Mouse (Mus musculus): ENCODE measurements around the gene Arhgef7. TPM values are rescaled to one million over a fixed set of nuclear protein-coding genes. Genes with fewer than 3 reads are reported as not detected.

Gene Arhgef7
- polyA plus RNA-seq, 1 experiment from 2014 or later: 53.0 TPM

DNA sequence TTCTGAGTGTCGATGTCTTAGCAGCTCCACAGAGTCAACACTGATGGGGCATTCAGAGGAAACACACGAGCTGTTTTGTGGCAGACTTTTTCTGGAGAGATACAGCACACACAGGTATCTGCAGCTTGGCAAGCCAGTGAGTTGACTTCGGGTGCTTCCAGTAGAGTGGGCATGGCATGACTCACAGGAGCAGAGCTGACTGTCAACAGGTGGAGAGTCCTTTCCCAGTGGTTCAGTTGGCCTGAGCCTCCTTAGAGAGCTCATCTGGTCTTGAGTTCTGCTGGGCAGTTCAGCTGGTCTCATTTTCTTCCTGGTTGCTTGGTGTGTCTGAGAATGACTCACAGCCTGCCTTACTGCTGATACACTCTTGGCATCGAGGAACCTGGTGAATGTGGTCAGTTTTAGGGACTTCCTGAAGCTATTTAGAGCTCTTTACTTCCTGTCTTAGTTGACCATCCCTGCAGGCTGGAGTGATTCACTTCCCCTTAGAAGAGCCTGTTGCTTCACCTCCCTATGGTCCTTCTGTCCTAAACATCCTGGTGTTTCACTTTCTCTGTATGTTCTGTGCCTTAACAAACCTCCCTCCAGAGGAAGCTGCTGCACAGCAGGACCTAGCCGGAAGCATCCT lies 39.8 kb downstream of the Arhgef7 start:
- Histone ChIP-seq H3K36me3 (peaks cover 32% of the 10 kb centered on the region; the same call in 1 of the 2 replicates), H3K4me1 (replicated peaks) (no peaks in the 10 kb centered on the region), H3K4me2 (no peak overlapping the region), H3K4me3 (replicated peaks) (no peak overlapping the region), H3K27me3 (no peaks in the 10 kb centered on the region), H3K9me3 (no peaks in the 10 kb centered on the region), H3K27ac (no peak overlapping the region), H3K9ac (replicated peaks) (no peak overlapping the region)
- no peak for ATAC-seq (ENCODE audit: insufficient number of reproducible peaks, insufficient read depth, low FRiP score, low TSS enrichment, low read depth)
- 92% methylated on average over 5 of the region's 5 CpGs for WGBS

DNA sequence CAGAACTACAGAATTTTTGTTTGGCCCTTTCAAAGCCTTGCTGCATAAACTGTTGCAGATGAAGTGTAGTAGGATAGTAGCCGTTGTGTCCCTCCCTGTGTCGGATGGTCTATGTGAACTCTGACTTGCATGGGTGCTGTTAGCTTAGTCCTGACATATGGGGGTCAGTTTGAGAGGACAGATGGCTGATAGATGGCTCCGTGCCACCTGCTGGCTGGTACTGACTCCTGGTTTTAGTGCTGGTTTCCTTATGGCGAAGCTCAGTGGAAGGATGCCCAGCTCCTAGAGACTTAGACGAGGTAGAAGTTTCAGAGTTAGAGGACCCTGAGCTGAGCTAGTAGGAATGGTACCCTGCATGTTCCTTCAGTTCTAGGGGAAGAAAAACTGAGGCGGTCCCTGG lies 42.5 kb downstream of the Arhgef7 start:
- 92% methylated on average over 6 of the region's 6 CpGs for WGBS
- Histone ChIP-seq H3K27me3 (no peaks in the 10 kb centered on the region), H3K4me1 (replicated peaks) (peaks cover 11% of the 10 kb centered on the region), H3K9ac (replicated peaks) (no peak overlapping the region), H3K9me3 (no peaks in the 10 kb centered on the region), H3K36me3 (peaks cover 28% of the 10 kb centered on the region; the same call in 1 of the 2 replicates), H3K27ac (no peak overlapping the region), H3K4me2 (no peak overlapping the region), H3K4me3 (replicated peaks) (no peak overlapping the region)
- no peak for ATAC-seq (ENCODE audit: insufficient number of reproducible peaks, insufficient read depth, low FRiP score, low TSS enrichment, low read depth)

- peaks cover 16% of the 10 kb centered on the region for H3K4me1 ChIP-seq (replicated peaks)
- H3K4me3 ChIP-seq (replicated peaks): no peak overlapping the region
- H3K27me3 ChIP-seq: no peaks in the 10 kb centered on the region
- 81% methylated on average over 7 of the region's 7 CpGs for WGBS
- no peak for ATAC-seq (ENCODE audit: insufficient number of reproducible peaks, insufficient read depth, low FRiP score, low TSS enrichment, low read depth)
- no peak overlapping the region for H3K4me2 ChIP-seq
- H3K9me3 ChIP-seq: no peaks in the 10 kb centered on the region
- H3K27ac ChIP-seq: no peak overlapping the region
- H3K9ac ChIP-seq (replicated peaks): no peak overlapping the region
- H3K36me3 ChIP-seq: peaks cover 22% of the 10 kb centered on the region; the same call in 1 of the 2 replicates
Measured at GRCm38 (mm10) chr8:11770521-11771080, 43.1 kb downstream of the Arhgef7 start.

GRCm38 (mm10) chr8:11771608-11772007 lies 44.1 kb downstream of the Arhgef7 start:
- no peak overlapping the region for H3K4me3 ChIP-seq (replicated peaks)
- no peaks in the 10 kb centered on the region for H3K9me3 ChIP-seq
- ATAC-seq (ENCODE audit: insufficient number of reproducible peaks, insufficient read depth, low FRiP score, low TSS enrichment, low read depth): no peak
- peaks cover 22% of the 10 kb centered on the region; the same call in 1 of the 2 replicates for H3K36me3 ChIP-seq
- no peak overlapping the region for H3K4me2 ChIP-seq
- H3K27ac ChIP-seq: no peak overlapping the region
- H3K27me3 ChIP-seq: no peaks in the 10 kb centered on the region
- no peak overlapping the region for H3K9ac ChIP-seq (replicated peaks)
- H3K4me1 ChIP-seq (replicated peaks): peaks cover 16% of the 10 kb centered on the region
- WGBS: 93% methylated on average over 5 of the region's 5 CpGs

DNA sequence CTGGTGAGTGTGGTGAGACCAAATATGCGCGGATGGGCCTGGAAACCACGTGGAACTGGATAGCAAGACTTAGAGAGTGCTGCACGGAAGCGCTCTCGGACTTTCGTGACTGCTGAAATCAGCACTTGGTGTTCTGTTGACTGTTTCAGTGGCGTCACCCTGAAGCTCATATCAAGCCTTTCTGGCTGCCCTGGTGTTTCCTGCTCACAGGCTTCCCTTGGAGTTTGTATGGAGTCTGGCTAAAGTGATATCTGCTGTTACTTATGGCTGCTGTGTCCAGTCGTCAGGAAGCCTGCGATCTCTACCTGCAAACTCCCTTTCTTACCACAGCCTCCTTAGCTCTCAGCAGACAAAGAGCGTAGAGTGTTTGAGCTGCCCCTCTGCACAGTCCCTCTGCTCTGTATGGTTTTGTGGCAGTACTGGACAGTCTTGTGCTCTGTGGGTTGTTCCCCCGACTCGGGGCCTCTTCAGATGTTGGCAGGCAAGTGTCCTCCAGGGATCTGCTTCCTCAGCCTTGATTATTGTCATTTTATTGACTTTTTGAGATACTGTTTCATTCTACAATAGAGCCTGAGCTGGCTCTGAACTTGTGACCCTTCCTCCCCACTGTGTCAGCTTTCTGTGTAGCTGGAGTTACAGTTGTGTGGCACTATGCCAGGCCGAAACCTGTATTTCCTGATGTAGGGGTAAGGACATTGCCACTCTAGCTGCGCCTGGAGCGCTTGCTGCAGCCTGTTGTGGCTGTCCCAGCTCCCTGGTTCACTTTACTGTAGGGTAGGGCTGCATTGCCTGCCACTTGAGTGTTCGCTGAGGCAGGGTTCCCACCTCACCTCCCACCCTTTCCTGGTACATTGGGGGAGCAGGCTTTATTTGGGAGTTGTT lies 46.9 kb downstream of the Arhgef7 start:
- 84% methylated on average over 17 of the region's 17 CpGs for WGBS
- H3K27ac ChIP-seq: 0 out of 2 replicates have a peak overlapping the region, but pooled peaks have one; percentile 29
- no peaks in the 10 kb centered on the region for H3K9me3 ChIP-seq
- peaks cover 6% of the 10 kb centered on the region; the same call in 1 of the 2 replicates for H3K36me3 ChIP-seq
- ATAC-seq (ENCODE audit: insufficient number of reproducible peaks, insufficient read depth, low FRiP score, low TSS enrichment, low read depth): no peak
- no peak overlapping the region for H3K4me3 ChIP-seq (replicated peaks)
- H3K4me1 ChIP-seq (replicated peaks): peaks cover 31% of the 10 kb centered on the region
- H3K9ac ChIP-seq (replicated peaks): no peak overlapping the region
- H3K4me2 ChIP-seq: no peak overlapping the region
- no peaks in the 10 kb centered on the region for H3K27me3 ChIP-seq

DNA sequence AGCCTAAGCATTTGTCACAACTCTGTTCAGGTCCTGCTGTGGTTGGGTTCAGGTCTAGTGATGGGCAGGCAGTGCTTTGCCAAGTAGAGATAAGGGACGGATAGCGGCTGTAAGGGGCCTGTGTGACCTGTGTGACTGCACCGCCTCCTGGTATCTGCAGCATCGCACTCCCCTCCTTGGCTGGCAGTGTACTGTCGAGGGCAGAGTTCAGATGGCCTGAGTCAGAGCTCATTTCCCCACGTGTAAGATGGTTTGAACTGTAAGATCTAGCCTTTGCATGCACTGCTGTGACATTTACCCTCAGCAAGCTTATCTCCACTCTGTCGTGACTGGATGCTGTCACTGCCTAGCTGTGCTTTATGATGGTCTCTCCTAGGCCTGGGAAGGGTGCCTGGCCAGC lies 48.4 kb downstream of the Arhgef7 start:
- H3K4me1 ChIP-seq (replicated peaks): peaks cover 37% of the 10 kb centered on the region
- H3K4me3 ChIP-seq (replicated peaks): no peak overlapping the region
- no peaks in the 10 kb centered on the region for H3K27me3 ChIP-seq
- 63% methylated on average over 7 of the region's 7 CpGs for WGBS
- H3K27ac ChIP-seq: no peak overlapping the region
- no peak overlapping the region for H3K9ac ChIP-seq (replicated peaks)
- no peak for ATAC-seq (ENCODE audit: insufficient number of reproducible peaks, insufficient read depth, low FRiP score, low TSS enrichment, low read depth)
- H3K36me3 ChIP-seq: peaks cover 3% of the 10 kb centered on the region; the same call in 1 of the 2 replicates
- H3K9me3 ChIP-seq: no peaks in the 10 kb centered on the region
- H3K4me2 ChIP-seq: no peak overlapping the region

- no peak overlapping the region for H3K4me2 ChIP-seq
- no peak overlapping the region for H3K4me3 ChIP-seq (replicated peaks)
- peaks cover 37% of the 10 kb centered on the region for H3K4me1 ChIP-seq (replicated peaks)
- no peak for ATAC-seq (ENCODE audit: insufficient number of reproducible peaks, insufficient read depth, low FRiP score, low TSS enrichment, low read depth)
- H3K36me3 ChIP-seq: peaks cover 8% of the 10 kb centered on the region; the same call in 1 of the 2 replicates
- WGBS: 90% methylated on average over 8 of the region's 8 CpGs
- no peaks in the 10 kb centered on the region for H3K9me3 ChIP-seq
- H3K9ac ChIP-seq (replicated peaks): no peak overlapping the region
- no peaks in the 10 kb centered on the region for H3K27me3 ChIP-seq
- H3K27ac ChIP-seq: no peak overlapping the region
Measured at GRCm38 (mm10) chr8:11776451-11777180, 49.1 kb downstream of the Arhgef7 start.

- Histone ChIP-seq H3K36me3 (peaks cover 14% of the 10 kb centered on the region), H3K9ac (replicated peaks) (no peak overlapping the region), H3K4me1 (replicated peaks) (peaks cover 37% of the 10 kb centered on the region), H3K9me3 (no peaks in the 10 kb centered on the region), H3K27me3 (no peaks in the 10 kb centered on the region), H3K27ac (no peak overlapping the region), H3K4me3 (replicated peaks) (no peak overlapping the region), H3K4me2 (no peak overlapping the region)
- no peak for ATAC-seq (ENCODE audit: insufficient number of reproducible peaks, insufficient read depth, low FRiP score, low TSS enrichment, low read depth)
- 79% methylated on average over 10 of the region's 10 CpGs for WGBS
Measured at GRCm38 (mm10) chr8:11777201-11777600, 49.7 kb downstream of the Arhgef7 start.

DNA sequence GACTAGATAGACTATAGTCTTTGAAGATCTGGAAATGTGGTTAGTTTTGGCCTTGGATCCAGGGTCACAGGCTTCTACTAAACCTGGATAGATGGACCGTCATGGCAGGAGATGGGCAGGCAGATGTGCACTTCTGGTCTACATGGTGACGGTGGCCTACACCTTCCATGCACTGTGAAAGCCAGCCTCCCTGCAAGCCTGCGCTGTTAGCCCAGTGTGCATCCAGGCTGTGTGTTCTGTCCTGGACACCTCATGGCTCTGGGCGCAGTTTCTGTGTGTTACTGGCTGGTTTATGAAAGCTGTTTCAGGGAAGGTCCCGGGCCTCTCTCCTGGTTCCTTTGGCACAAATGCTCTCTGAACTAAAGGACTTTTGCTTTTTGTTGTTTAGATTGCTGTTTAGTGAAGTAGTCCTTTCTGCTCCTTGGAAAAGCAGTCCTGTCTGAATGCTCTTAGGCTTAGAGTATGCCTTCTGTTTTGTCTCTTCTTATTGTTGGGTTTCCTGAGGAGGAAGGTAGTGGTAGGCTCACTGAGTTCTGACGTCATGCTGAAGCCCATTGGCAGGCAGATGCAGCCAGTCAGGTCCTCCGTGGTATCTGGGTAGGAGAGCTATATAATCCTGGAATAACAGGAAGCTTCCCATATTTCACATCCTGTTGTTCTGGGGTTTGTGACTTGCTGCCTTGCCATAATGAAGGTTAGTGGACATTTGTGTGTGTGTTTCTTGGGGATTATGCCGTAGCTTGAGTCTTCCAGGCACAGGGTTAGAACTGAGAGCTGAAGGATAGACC lies 51.3 kb downstream of the Arhgef7 start:
- WGBS: 80% methylated on average over 8 of the region's 8 CpGs
- Histone ChIP-seq H3K4me1 (replicated peaks) (peaks cover 37% of the 10 kb centered on the region), H3K9me3 (no peaks in the 10 kb centered on the region), H3K4me2 (no peak overlapping the region), H3K9ac (replicated peaks) (no peak overlapping the region), H3K4me3 (replicated peaks) (no peak overlapping the region), H3K27me3 (no peaks in the 10 kb centered on the region), H3K27ac (peak overlapping the region; percentile 46), H3K36me3 (peaks cover 30% of the 10 kb centered on the region)
- no peak for ATAC-seq (ENCODE audit: insufficient number of reproducible peaks, insufficient read depth, low FRiP score, low TSS enrichment, low read depth)

- Histone ChIP-seq H3K9me3 (no peaks in the 10 kb centered on the region), H3K4me1 (replicated peaks) (peaks cover 25% of the 10 kb centered on the region), H3K4me2 (no peak overlapping the region), H3K27ac (peak overlapping the region; percentile 46), H3K27me3 (no peaks in the 10 kb centered on the region), H3K9ac (replicated peaks) (no peak overlapping the region), H3K4me3 (replicated peaks) (no peak overlapping the region), H3K36me3 (peaks cover 39% of the 10 kb centered on the region)
- 85% methylated on average over 10 of the region's 10 CpGs for WGBS
- ATAC-seq (ENCODE audit: insufficient number of reproducible peaks, insufficient read depth, low FRiP score, low TSS enrichment, low read depth): no peak
Measured at GRCm38 (mm10) chr8:11779844-11780634, 52.5 kb downstream of the Arhgef7 start.

Data from limb, embryonic 12.5 days (tissue).